Mouse (Mus musculus) R1 (cell line): ENCODE data around the gene Scamp1.

ENCODE experiments used
- DNase-seq: peaks from one replicate; pipeline ENCODE4 v3.0.0-alpha.2; 2018; ENCODE audit warnings: low read depth, low spot score

Scamp1 gene

DNA sequence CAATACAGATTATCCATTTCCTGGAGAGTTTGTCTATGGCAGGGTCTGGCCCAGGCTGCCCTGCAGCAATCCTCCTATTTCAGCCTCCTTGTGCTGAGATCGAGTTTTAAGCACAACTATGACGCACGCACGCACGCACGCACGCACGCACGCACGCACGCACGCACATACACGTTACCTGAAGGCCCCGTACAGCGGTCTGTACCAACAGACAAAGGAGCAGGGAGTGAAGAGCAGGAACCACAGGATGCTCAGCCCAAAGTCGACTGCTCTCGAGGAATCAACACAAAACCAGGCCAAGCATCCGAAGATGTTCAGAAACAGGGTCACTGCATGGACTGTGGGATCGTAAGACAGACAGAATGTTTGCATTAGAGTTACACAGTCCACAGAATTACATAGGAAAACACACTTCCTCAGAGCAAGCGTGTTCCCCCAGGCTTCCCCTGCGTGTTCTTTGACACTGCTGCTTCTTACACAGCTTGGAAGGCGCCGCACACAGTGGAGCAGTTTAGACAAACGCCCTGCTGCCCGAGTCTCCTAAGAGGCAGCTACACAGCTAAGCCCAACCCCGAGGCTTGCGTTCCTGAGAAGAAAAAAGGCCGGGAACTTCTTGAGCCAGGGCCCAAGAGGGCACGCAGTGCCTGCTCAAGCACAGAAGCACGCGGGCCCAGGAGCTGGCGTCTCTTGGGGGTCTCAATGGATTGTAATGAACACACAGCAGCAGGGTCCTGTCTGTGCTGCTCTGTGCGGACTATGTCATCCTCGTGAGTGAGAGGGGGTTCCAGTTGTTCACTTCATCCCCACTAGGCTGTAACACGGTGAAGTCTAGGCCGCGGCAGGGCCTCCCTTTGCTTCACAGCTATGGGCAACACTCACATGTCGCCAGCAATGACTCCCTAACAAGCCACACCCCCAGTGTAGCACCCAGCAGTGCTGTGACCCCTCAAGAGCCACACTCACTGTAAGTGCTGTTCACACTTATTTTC is 60.6 kb downstream of the Scamp1 start:
- DNase-seq = peak; percentile 78

- DNase-seq = peak; percentile 85
These were observed 62.0 kb downstream of the Scamp1 start for GRCm38 (mm10) chr13:94223609-94224008.

DNA sequence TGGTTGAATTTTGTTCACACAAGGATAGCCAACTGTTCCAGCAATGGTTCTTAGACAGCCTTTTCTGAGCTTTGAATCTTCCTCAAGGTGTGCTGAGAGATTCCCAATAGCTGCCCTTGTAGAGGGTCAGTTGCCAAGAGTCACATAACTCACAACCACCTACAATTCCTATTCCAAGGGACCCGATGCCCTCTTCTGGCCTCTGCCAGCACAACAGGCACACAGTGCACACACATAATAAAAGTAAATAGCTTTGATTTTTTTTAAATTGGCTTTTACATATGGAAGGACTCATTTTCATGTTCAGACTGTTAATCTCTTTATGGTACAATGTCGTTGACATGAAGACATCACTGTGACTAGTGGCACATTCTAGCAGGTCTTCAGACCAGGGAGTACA is 72.9 kb downstream of the Scamp1 start:
- no peak for DNase-seq

GRCm38 (mm10) chr13:94212179-94212578 is 73.5 kb downstream of the Scamp1 start:
- no peak for DNase-seq

DNA sequence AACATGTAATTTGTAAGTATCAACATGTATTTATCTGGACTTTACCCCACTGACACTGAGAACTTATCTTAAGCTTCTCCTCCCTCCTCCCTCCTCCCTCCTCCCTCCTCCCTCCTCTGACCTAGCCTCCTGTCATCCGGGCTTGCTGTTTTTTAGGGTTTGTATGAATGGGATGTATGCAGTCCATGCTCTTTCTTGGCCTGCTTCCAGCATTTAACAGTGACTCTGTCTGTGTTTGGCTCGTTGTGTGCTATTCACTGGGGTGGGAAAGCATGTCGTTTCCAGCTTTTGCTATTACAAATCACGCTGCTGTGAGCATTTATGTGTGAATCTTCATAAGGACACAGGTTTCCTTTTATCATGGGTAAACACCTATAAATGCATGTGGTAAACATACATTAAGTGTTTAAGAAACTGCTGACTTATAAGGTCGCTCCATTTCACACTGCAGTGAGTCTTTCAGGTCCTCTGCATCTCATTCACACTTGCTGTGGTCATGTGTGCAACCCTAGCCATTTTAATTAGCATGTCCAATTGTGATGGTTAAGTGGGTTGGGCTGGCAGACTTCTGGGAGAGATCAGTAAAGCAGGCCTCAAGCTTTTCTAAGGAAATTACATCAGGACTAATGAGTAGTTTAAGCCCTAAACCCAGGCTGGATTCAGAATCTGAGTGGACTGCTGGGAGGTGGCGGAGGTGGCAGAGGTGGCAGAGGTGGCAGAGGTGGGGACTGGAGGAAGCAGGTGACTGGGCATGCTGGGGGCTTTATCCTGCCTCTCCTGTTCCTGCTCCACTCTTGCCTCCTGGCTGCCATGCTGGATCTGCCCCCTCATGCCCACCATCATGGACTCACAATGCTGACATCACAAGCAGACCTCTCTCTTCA is 74.2 kb downstream of the Scamp1 start:
- no peak for DNase-seq

GRCm38 (mm10) chr13:94208892-94209291 is 76.8 kb downstream of the Scamp1 start:
- peak; percentile 47 for DNase-seq

DNA sequence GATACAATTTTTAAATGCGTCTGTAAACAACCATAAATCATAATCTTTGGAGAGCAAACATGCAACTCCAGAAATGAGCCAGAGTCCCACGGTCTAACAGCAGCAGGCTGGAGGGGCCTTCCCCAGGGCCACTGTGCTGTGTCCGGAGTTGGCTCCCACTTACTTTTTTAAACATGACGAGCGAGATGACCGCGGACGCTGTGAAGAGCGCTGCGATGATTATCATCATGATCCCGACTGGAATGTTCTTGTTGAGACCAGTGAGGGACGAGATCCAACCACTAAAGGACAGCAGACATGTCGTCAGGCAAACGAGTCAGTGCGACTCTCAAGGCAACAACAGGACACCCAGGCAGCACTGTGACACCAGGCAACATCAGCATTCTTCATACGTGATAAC is 77.7 kb downstream of the Scamp1 start:
- no peak for DNase-seq

GRCm38 (mm10) chr13:94205234-94205633 is 80.4 kb downstream of the Scamp1 start:
- peak; percentile 54 for DNase-seq

DNA sequence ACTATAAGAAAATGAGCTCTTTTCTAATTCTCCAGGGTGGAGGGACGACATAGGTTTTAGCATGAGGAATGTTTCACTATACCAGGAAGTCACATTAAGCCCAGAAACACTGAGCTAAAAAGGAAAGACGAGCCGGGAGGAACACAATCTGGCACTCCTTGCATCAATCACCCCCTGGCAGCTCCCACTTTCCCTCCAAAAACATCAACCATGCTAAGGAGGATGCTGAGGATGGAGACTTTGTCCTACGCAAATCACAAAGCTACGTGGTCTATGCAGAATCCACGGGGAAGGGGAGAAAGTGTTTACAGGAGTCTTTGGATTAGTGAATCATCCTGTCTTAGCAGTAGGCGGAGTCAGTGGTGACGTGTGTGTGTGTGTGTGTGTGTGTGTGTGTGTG is 85.8 kb downstream of the Scamp1 start:
- DNase-seq = no peak

GRCm38 (mm10) chr13:94198616-94199015 is 87.0 kb downstream of the Scamp1 start:
- no peak for DNase-seq

GRCm38 (mm10) chr13:94193227-94193626 is 92.4 kb downstream of the Scamp1 start:
- DNase-seq = no peak

DNA sequence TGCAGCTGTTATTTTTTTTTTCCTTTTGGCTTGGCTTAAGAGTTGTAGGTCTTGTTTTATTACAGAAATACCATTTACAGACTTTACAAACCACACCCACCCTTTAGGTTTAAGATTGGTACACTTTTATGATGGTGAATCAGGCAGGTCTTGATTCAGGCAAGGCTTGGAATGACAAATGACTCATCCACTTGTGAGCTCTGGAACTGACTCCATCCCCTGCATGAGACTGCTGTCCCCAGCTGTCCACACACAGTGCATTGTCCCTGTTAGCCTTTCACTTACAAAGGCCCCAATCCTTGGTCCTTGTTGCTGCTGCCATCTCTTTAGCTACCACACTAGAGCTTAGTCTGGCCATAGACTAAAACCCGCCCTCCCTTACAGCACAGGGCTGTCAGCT is 95.3 kb downstream of the Scamp1 start:
- no peak for DNase-seq

GRCm38 (mm10) chr13:94188200-94189086 is 97.2 kb downstream of the Scamp1 start:
- no peak for DNase-seq

DNA sequence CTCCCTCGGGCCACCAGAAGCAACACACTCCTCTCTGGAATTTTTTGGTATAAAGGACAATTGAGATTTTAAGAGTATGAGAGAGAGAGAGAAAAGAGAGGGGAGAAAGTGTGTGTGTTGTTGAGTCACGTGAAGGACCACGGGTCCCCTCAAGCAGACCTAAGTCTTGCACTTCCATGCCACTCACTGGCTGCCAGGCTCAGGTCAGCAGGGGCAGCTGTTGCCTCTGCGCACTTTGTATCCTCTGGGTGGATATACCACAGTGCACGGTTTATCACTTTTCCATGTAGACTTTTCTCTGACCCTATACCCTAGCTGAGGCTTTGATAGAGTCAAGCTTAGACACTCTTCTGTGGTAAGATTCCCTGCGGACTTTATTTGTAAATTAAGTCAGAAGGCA is 100.0 kb downstream of the Scamp1 start:
- DNase-seq = no peak

DNA sequence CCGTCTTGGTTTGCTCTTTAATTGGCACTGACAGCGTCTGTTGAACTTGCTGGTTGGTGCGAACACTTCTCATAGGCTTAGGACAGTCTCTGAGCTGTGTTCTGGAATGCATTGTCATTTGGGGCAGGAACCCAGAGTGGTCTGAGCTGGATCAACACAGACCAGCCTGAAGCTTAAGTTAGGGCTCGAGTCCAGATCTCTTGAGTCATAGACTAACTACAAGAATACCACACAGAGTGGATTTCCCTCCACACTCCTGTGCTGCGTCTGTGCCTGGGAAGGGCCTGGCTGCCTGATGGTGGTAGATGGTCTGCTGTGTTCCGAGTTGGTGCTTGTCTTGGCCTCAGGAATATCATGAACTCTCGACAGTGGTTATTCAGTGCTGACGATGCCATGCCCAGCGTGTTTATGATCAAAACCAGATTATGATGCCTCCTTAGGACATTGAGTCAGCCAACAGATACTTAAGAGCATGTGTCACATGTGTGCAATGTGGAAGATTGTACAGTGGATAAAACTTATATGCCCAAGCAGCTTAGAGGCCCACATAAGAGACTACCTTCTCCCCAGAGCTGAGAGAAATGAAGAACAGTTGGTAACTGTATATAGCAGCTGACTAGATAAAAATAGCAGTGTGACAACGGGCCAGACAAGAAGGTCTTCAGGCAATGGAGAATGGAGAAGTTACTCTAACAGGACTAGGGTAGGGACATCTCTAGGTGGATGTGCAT is 100.8 kb downstream of the Scamp1 start:
- DNase-seq = no peak

- no peak for DNase-seq
These were observed 102.2 kb downstream of the Scamp1 start for GRCm38 (mm10) chr13:94183372-94184021.

DNA sequence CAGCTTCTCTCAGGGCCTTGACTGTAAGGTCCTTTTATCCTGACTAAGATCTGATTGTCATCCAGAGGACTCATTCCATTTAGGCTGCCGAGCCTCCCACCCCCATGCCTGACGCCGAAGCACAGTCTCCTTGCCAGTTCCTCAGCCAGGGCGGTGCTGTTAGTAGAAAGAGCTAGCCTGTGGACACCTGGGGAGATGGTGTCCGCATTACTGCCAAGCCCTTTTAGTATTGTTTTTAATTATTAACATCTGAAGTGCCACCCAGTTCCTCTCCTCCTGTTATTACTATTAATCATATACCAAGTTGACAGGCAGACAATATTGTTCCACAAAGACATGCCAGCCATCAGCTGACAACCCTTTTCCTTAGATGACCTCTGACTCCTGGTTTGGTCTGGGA is 103.6 kb downstream of the Scamp1 start:
- DNase-seq = no peak

DNA sequence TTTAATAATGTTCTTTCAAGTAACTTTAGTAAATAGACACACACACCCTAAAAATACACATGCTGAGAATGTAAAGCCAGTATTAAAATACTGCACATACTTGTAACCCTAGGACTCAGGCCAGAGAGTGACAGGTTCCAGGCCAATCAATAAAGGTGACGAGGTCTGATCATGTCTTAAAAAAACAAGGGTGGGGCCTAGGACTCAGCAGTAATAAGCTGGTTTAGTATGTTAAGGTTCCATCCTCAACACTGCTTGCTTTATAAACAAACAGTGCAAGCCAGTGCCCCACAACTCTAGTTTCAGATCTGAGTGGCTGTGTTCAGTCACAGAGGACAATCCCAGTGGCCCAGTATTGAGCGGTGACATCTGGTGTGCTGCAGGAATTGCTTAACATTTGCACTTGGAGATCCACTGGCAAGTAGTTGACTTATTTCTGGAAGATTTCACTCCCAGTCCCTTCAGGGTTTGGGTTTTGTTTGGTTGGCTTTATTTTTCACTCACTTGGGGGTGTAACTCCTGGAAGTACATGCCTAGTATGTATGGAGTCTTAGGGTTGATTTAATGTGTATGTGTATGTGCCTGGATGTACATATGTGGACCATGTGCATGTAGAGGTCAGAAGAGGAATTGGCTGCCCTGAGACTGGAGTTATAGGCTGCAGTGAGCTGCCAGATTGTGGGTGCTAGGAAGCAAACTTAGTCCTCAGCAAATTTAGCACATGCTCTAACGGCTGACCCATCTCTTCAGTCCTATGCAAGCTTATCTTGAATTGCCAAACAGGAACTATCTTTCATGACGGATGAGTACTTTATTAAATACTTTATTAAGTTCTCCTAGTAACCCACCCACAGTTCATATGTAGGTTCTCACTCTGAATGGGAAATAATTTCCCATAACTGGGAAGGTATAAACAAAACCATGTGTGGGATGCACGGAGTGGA is 104.9 kb downstream of the Scamp1 start:
- DNase-seq = no peak

- DNase-seq = no peak
These were observed 107.1 kb downstream of the Scamp1 start for GRCm38 (mm10) chr13:94178401-94179040.
